Mouse (Mus musculus) liver, adult 2 months (tissue): ENCODE data around the gene Gm42906.

ENCODE experiments used
- CTCF ChIP-seq: fragments of 200-500 bp; IDR thresholded peaks from 2 replicates; pipeline ENCODE4 v1.5.1; 2011; ENCODE audit warnings: low read depth, low read length, control low read depth
- POLR2A ChIP-seq: fragments of 200-500 bp; IDR thresholded peaks from 2 replicates; pipeline ENCODE4 v1.6.1; 2011; ENCODE audit warnings: low read length, control low read depth; ENCODE audit not compliant: insufficient read depth; ENCODE audit errors: extremely low read depth

DNA sequence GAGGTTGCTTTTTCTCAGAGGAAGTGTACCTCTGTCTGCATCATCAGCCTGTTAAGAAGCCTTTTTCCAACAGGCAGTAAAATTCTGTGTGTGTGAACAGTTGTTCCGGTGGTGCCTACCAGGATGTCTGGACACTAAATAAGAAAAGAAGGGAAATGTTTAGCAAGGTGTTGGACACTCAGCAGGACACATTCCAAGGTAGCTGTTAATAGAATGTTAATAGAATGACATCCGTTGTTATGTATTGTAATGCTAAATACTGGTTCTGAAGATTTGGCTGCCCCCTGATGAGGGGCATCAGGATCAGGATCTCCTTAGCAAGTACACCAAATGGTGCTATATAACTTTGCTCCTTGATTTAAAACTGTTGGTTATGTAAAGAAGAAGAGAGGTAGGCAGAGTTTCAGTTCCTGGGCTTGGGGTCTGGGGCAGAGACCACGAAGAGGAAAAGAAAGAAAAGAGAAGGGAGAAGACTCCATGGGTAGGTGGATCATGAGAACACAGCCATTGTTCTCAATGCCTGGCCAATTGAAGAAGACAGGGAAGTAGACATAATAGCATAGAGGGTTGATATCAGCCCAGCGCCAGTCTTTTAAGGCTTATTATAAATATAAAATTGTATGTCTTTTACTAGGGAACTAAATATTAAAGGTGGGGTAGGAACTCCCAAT is 204.1 kb downstream of the Gm42906 start:
- TF ChIP-seq CTCF = no peak
- TF ChIP-seq POLR2A = no peak
